Mouse (Mus musculus) midbrain, embryonic 16.5 days (tissue): ENCODE measurements around the gene Cfap97d1. TPM values are rescaled to one million over a fixed set of nuclear protein-coding genes. Genes with fewer than 3 reads are reported as not detected.

Experiments
- ATAC-seq: fragments of 200-750 bp; cut with Nextera tagmentation; 2 replicates; pipeline ENCODE4 v1.8.0; 2017; ENCODE audit warnings: moderate TSS enrichment
- H3K27ac ChIP-seq: fragments of 300-500 bp; sonication (generic); 2 replicates; pipeline ENCODE4 v1.5.1; 2014; ENCODE audit warnings: mild to moderate bottlenecking, low read length, mixed read lengths
- H3K27me3 ChIP-seq: fragments of 300-500 bp; sonication (generic); 2 replicates; pipeline ENCODE4 v1.6.1; 2014; ENCODE audit warnings: low read depth, low read length, mixed read lengths; ENCODE audit not compliant: control insufficient read depth, insufficient read depth
- H3K36me3 ChIP-seq: fragments of 300-500 bp; sonication (generic); 2 replicates; pipeline ENCODE4 v1.6.1; 2014; ENCODE audit warnings: mild to moderate bottlenecking, low read length, moderate library complexity, mixed read lengths; ENCODE audit not compliant: control insufficient read depth, insufficient read depth
- H3K4me1 ChIP-seq: fragments of 300-500 bp; sonication (generic); 2 replicates; pipeline ENCODE4 v1.6.1; 2014; ENCODE audit warnings: mild to moderate bottlenecking, low read length, mixed read lengths; ENCODE audit not compliant: control insufficient read depth, insufficient read depth
- H3K4me2 ChIP-seq: fragments of 300-500 bp; sonication (generic); 2 replicates; pipeline ENCODE4 v1.6.1; 2014; ENCODE audit warnings: mild to moderate bottlenecking, low read length, mixed read lengths
- H3K4me3 ChIP-seq: fragments of 300-500 bp; sonication (generic); 2 replicates; pipeline ENCODE4 v1.5.1; 2014; ENCODE audit warnings: low read depth, mild to moderate bottlenecking, low read length, moderate library complexity, mixed read lengths
- H3K9ac ChIP-seq: fragments of 300-500 bp; sonication (generic); 2 replicates; pipeline ENCODE4 v1.6.1; 2014; ENCODE audit warnings: low read depth, low read length, mixed read lengths
- H3K9me3 ChIP-seq: fragments of 300-500 bp; sonication (generic); replicated peaks from 2 replicates; pipeline ENCODE4 v1.6.1; 2014; ENCODE audit warnings: mild to moderate bottlenecking, low read length, mixed read lengths; ENCODE audit not compliant: control insufficient read depth, poor library complexity, severe bottlenecking
- WGBS: fragments of 180-500 bp; shearing (Covaris S2); extraction: QIAGEN DNeasy Blood & Tissue Kit; methylation state at CpG from one replicate; pipeline ENCODE4 v1.1.7; 2014; 5-methylcytosine and 5-hydroxymethylcytosine counted together
- polyA plus RNA-seq: library from polyadenylated mRNA; unstranded; fragments of >200 nt; fragmentation: Nextera tagmentation; extraction: Ambion mirVana; gene quantifications from 2 replicates; pipeline ENCODE4 v1.2.1, GENCODE M21; 2015

The Cfap97d1 gene
- polyA plus RNA-seq, 1 experiment from 2014 or later, result not detected

DNA sequence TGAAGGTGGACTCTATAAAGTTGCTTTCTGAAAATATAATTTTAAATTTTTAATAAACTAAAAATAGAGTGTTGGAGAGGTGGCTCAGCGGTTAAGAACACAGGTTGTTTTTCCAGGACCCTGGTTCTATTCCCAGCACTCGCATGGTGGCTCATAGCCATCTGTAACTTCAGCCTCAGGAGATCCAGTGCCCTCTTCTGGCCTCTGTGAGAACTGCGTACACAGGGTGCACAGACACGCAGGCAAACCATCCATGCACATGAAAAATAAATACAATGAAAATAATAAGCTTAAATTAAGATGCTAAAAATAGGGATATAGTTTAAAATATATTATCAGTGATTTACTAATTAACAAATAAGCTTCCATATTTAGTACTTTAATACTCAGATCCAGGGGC, 56.6 kb downstream of the Cfap97d1 start:
- no peak overlapping the region for H3K27ac ChIP-seq
- H3K4me1 ChIP-seq, result no peaks in the 10 kb centered on the region
- no peak for ATAC-seq
- H3K27me3 ChIP-seq, result no peaks in the 10 kb centered on the region
- no peak overlapping the region for H3K9ac ChIP-seq
- WGBS, result 68% methylated on average over 4 of the region's 4 CpGs
- H3K4me2 ChIP-seq, result no peak overlapping the region
- no peaks in the 10 kb centered on the region; the same call in 1 of the 2 replicates for H3K36me3 ChIP-seq
- H3K4me3 ChIP-seq, result no peak overlapping the region
- peaks cover 6% of the 10 kb centered on the region; the same call in 1 of the 2 replicates for H3K9me3 ChIP-seq

DNA sequence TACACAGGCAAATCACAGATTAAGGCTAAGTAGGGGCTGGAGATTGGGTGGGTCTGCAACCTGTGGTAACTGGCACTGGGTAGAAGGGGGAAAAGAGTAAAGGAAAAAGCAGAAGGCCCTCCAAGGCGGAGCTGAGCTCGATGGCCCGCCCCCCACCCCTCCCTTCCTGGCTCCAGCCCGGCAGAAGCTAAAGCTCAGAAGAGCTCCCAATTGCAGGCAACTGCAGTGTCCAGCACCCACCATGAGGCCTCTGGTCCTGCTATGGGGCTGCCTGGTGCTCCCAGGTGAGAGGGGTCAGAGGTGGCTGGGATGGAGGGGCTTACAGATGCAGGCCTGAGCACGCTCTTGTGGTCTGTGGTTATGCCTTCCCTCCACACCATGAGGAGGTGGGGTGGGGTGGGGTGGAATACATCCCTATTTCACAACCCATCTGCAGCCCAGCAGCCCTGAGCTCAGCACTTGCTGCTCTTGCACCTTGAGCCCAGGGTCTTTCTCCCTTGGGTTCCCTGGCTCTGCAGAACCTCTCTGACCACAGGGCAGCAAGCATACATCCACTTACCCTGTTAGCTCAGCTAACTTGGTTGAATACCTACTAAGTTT, 57.4 kb downstream of the Cfap97d1 start, which contains the start of gene Cd300lg:
Cd300lg (plus strand) TSS at position 160 of the 600 bp plus-strand sequence.
- 66% methylated on average over 5 of the region's 5 CpGs for WGBS
- Histone ChIP-seq H3K9ac (no peak within 1 kb of the TSS), H3K27ac (no peak within 1 kb of the TSS), H3K4me3 (no peak within 1 kb of the TSS), H3K4me2 (no peak within 1 kb of the TSS), H3K9me3 (peaks cover 11% of the 10 kb centered on the region; the same call in 1 of the 2 replicates), H3K27me3 (no peaks in the 10 kb centered on the region), H3K36me3 (no peaks in the 10 kb centered on the region; the same call in 1 of the 2 replicates), H3K4me1 (no peaks in the 10 kb centered on the region)
- no peak for ATAC-seq

Other genes starting within 250 kb of the Cfap97d1 start
- 7.5 and 9.8 TPM in 2 replicates for gene Etv4, start 198.9 kb upstream of the Cfap97d1 start, polyA plus RNA-seq
- gene Meox1, start 89.9 kb upstream of the Cfap97d1 start, polyA plus RNA-seq, result 0.80 and 0.89 TPM in 2 replicates
- gene Sost, start 17.3 kb upstream of the Cfap97d1 start, polyA plus RNA-seq, result 0.10 TPM in 1 of 2 replicates, not detected in the other
- 25.6 and 29.7 TPM in 2 replicates for gene Dusp3, start 2.7 kb downstream of the Cfap97d1 start, polyA plus RNA-seq
- gene Mpp3, start 44.2 kb downstream of the Cfap97d1 start, polyA plus RNA-seq, result 57.4 and 64.6 TPM in 2 replicates
- gene Cd300lg, start 57.2 kb downstream of the Cfap97d1 start, polyA plus RNA-seq, result 0.23 and 0.46 TPM in 2 replicates
- 31.8 and 39.9 TPM in 2 replicates for gene Mpp2, start 104.2 kb downstream of the Cfap97d1 start, polyA plus RNA-seq
- gene Ppy, start 117.0 kb downstream of the Cfap97d1 start, polyA plus RNA-seq, result not detected in 2 replicates
- not detected in 2 replicates for gene Pyy, start 123.6 kb downstream of the Cfap97d1 start, polyA plus RNA-seq
- gene Nags, start 161.2 kb downstream of the Cfap97d1 start, polyA plus RNA-seq, result 0.20 TPM in 1 of 2 replicates, not detected in the other
- gene Tmem101, start 172.1 kb downstream of the Cfap97d1 start, polyA plus RNA-seq, result 45.8 and 46.5 TPM in 2 replicates
- 87.8 and 95.3 TPM in 2 replicates for gene Lsm12, start 201.0 kb downstream of the Cfap97d1 start, polyA plus RNA-seq
- 39.0 and 42.9 TPM in 2 replicates for gene G6pc3, start 205.3 kb downstream of the Cfap97d1 start, polyA plus RNA-seq
- gene Hdac5, start 245.9 kb downstream of the Cfap97d1 start, polyA plus RNA-seq, result 74.4 and 76.3 TPM in 2 replicates